Mouse (Mus musculus) natural killer cell, adult 2 months (primary cell): ENCODE data around the gene Hivep1.

ENCODE experiments used
- DNase-seq, 2 experiments: peaks; one replicate each; pipeline ENCODE4 v3.0.0; 2022; ENCODE audit warnings: low spot score in 2 of 2

Hivep1 gene

GRCm38 (mm10) chr13:42112748-42113147, 60.9 kb downstream of the Hivep1 start:
- DNase-seq: no peak

- DNase-seq: no peak
These were observed 61.8 kb downstream of the Hivep1 start for GRCm38 (mm10) chr13:42113601-42114000.

- no peak for DNase-seq
These were observed 64.5 kb downstream of the Hivep1 start for GRCm38 (mm10) chr13:42116301-42116700.

- DNase-seq: no peak
These were observed 67.2 kb downstream of the Hivep1 start for GRCm38 (mm10) chr13:42119062-42119461.

- DNase-seq: no peak
These were observed 69.4 kb downstream of the Hivep1 start for GRCm38 (mm10) chr13:42121106-42121776.

GRCm38 (mm10) chr13:42121777-42122682, 70.2 kb downstream of the Hivep1 start:
- no peak for DNase-seq

GRCm38 (mm10) chr13:42144627-42145026, 92.8 kb downstream of the Hivep1 start:
- peak in 1 of 2 experiments; percentile 14 for DNase-seq

GRCm38 (mm10) chr13:42149328-42150071, 97.7 kb downstream of the Hivep1 start:
- no peak for DNase-seq

GRCm38 (mm10) chr13:42150072-42150450, 98.2 kb downstream of the Hivep1 start:
- DNase-seq: no peak

- no peak for DNase-seq
These were observed 98.8 kb downstream of the Hivep1 start for GRCm38 (mm10) chr13:42150462-42151127.

GRCm38 (mm10) chr13:42158259-42158658, 106.4 kb downstream of the Hivep1 start:
- DNase-seq: no peak

- DNase-seq: no peak
These were observed 107.8 kb downstream of the Hivep1 start for GRCm38 (mm10) chr13:42159416-42160185.

- no peak for DNase-seq
These were observed 119.0 kb downstream of the Hivep1 start for GRCm38 (mm10) chr13:42170802-42171201.

GRCm38 (mm10) chr13:42174827-42175420, 123.1 kb downstream of the Hivep1 start:
- DNase-seq: no peak

GRCm38 (mm10) chr13:42182635-42183034, 130.8 kb downstream of the Hivep1 start:
- no peak for DNase-seq

- no peak for DNase-seq
These were observed 132.3 kb downstream of the Hivep1 start for GRCm38 (mm10) chr13:42184131-42184530.

GRCm38 (mm10) chr13:42193016-42193415, 141.2 kb downstream of the Hivep1 start:
- DNase-seq: no peak

- no peak for DNase-seq
These were observed 143.8 kb downstream of the Hivep1 start for GRCm38 (mm10) chr13:42195671-42196070.

- no peak for DNase-seq
These were observed 145.8 kb downstream of the Hivep1 start for GRCm38 (mm10) chr13:42197656-42198055.

GRCm38 (mm10) chr13:42213556-42213955, 161.7 kb downstream of the Hivep1 start:
- DNase-seq: no peak

GRCm38 (mm10) chr13:42222401-42222800, 170.6 kb downstream of the Hivep1 start:
- no peak for DNase-seq
